Mouse (Mus musculus) embryonic facial prominence, embryonic 11.5 days (tissue): ENCODE data around the gene Epb41l3. TPM values are rescaled to one million over a fixed set of nuclear protein-coding genes. Genes with fewer than 3 reads are reported as not detected.
"Not testable (repeated sequence)": the region's sequence is repeated elsewhere in the genome, so short reads cannot be mapped to it uniquely, and the experiment has no call there.

Source experiments
- ATAC-seq: fragments of 200-750 bp; cut with Nextera tagmentation; replicated peaks from 2 replicates; pipeline ENCODE4 v1.8.0; 2017; ENCODE audit warnings: low read depth; ENCODE audit not compliant: insufficient number of reproducible peaks, low FRiP score, low TSS enrichment
- DNase-seq: peaks from one replicate; pipeline ENCODE4 v3.0.0-alpha.2; 2015; ENCODE audit warnings: low spot score
- H3K27ac ChIP-seq: fragments of 300-500 bp; sonication (generic); replicated peaks from 2 replicates; pipeline ENCODE4 v1.5.1; 2014; ENCODE audit warnings: mild to moderate bottlenecking, low read depth, low read length, control low read depth
- H3K27me3 ChIP-seq: fragments of 300-500 bp; sonication (generic); 2 replicates; pipeline ENCODE4 v1.6.1; 2014; ENCODE audit warnings: mild to moderate bottlenecking, low read length, moderate library complexity, mixed read lengths; ENCODE audit not compliant: control insufficient read depth, insufficient read depth
- H3K36me3 ChIP-seq: fragments of 300-500 bp; sonication (generic); replicated peaks from 2 replicates; pipeline ENCODE4 v1.6.1; 2014; ENCODE audit warnings: low read depth, mild to moderate bottlenecking, low read length, moderate library complexity, mixed read lengths; ENCODE audit not compliant: control insufficient read depth, insufficient read depth
- H3K4me1 ChIP-seq: fragments of 300-500 bp; sonication (generic); 2 replicates; pipeline ENCODE4 v1.6.1; 2014; ENCODE audit warnings: low read length, mixed read lengths; ENCODE audit not compliant: control insufficient read depth, insufficient read depth
- H3K4me2 ChIP-seq: fragments of 300-500 bp; sonication (generic); 2 replicates; pipeline ENCODE4 v1.6.1; 2014; ENCODE audit warnings: low read depth, mild to moderate bottlenecking, control low read depth, low read length, moderate library complexity
- H3K4me3 ChIP-seq: fragments of 300-500 bp; sonication (generic); 2 replicates; pipeline ENCODE4 v1.5.1; 2014; ENCODE audit warnings: low read depth, low read length, control low read depth
- H3K9ac ChIP-seq: fragments of 300-500 bp; sonication (generic); replicated peaks from 2 replicates; pipeline ENCODE4 v1.6.1; 2014; ENCODE audit warnings: mild to moderate bottlenecking, control low read depth, low read length
- H3K9me3 ChIP-seq: fragments of 300-500 bp; sonication (generic); replicated peaks from 2 replicates; pipeline ENCODE4 v1.6.1; 2016; ENCODE audit warnings: mild to moderate bottlenecking, low read length, inconsistent platforms, mixed read lengths; ENCODE audit not compliant: control insufficient read depth
- WGBS: fragments of 180-500 bp; shearing (Covaris S2); extraction: QIAGEN DNeasy Blood & Tissue Kit; methylation state at CpG from one replicate; pipeline ENCODE4 v1.1.7; 2014; 5-methylcytosine and 5-hydroxymethylcytosine counted together
- polyA plus RNA-seq: library from polyadenylated mRNA; unstranded; fragments of >200 nt; fragmentation: Nextera tagmentation; extraction: Ambion mirVana; gene quantifications from 2 replicates; pipeline ENCODE4 v1.2.1, GENCODE M21; 2014

Gene Epb41l3
- polyA plus RNA-seq, 1 experiment from 2014 or later = 136 TPM

- Histone ChIP-seq H3K4me3 (no peak overlapping the region), H3K9ac (no peak overlapping the region), H3K27ac (no peak overlapping the region), H3K4me1 (peaks cover 2% of the 10 kb centered on the region; the same call in 1 of the 2 replicates), H3K4me2 (no peak overlapping the region), H3K9me3 (no peaks in the 10 kb centered on the region), H3K36me3 (no peaks in the 10 kb centered on the region), H3K27me3 (no peaks in the 10 kb centered on the region)
- ATAC-seq = no peak
- DNase-seq = no peak
- 86% methylated on average over 8 of the region's 8 CpGs for WGBS
Observed at GRCm38 (mm10) chr17:69119183-69119582, 43.7 kb downstream of the Epb41l3 start.

- Histone ChIP-seq H3K4me3 (peak overlapping the region; percentile 17), H3K9ac (peak overlapping the region; percentile 25; the same call in 1 of the 2 replicates), H3K27ac (no peak overlapping the region), H3K27me3 (no peaks in the 10 kb centered on the region), H3K36me3 (no peaks in the 10 kb centered on the region), H3K9me3 (no peaks in the 10 kb centered on the region), H3K4me1 (peaks cover 2% of the 10 kb centered on the region; the same call in 1 of the 2 replicates), H3K4me2 (peak overlapping the region; percentile 44)
- 6% methylated on average over 19 of the region's 19 CpGs for WGBS
- peak; percentile 71 for DNase-seq
- ATAC-seq = peak; percentile 71; the same call in 1 of the 2 replicates
Observed at GRCm38 (mm10) chr17:69120533-69121358, 45.3 kb downstream of the Epb41l3 start.

GRCm38 (mm10) chr17:69122403-69122802 lies 46.9 kb downstream of the Epb41l3 start:
- H3K27me3 ChIP-seq, H3K4me1 ChIP-seq, H3K27ac ChIP-seq, H3K9me3 ChIP-seq, H3K4me3 ChIP-seq, H3K36me3 ChIP-seq, H3K9ac ChIP-seq: not testable (repeated sequence)
- ATAC-seq (peak; percentile 76), DNase-seq (peak; percentile 40)
- H3K4me2 ChIP-seq = peak overlapping the region; percentile 31
- WGBS = 6% methylated on average over 6 of the region's 6 CpGs

- no peaks in the 10 kb centered on the region for H3K36me3 ChIP-seq
- H3K27me3 ChIP-seq = no peaks in the 10 kb centered on the region
- H3K4me3 ChIP-seq = no peak overlapping the region
- H3K9me3 ChIP-seq = no peaks in the 10 kb centered on the region
- ATAC-seq (no peak), DNase-seq (no peak)
- no peaks in the 10 kb centered on the region for H3K4me1 ChIP-seq
- WGBS = 64% methylated on average over 7 of the region's 7 CpGs
- no peak overlapping the region for H3K4me2 ChIP-seq
- no peak overlapping the region for H3K27ac ChIP-seq
- H3K9ac ChIP-seq = no peak overlapping the region
Observed at GRCm38 (mm10) chr17:69127436-69127835, 52.0 kb downstream of the Epb41l3 start.

- DNase-seq = peak; percentile 47
- no peak overlapping the region for H3K27ac ChIP-seq
- H3K4me3 ChIP-seq = no peak overlapping the region
- H3K9me3 ChIP-seq = no peaks in the 10 kb centered on the region
- H3K4me1 ChIP-seq = no peaks in the 10 kb centered on the region
- no peak for ATAC-seq
- 51% methylated on average over 5 of the region's 5 CpGs for WGBS
- H3K27me3 ChIP-seq = no peaks in the 10 kb centered on the region
- no peak overlapping the region for H3K9ac ChIP-seq
- no peak overlapping the region for H3K4me2 ChIP-seq
- no peaks in the 10 kb centered on the region for H3K36me3 ChIP-seq
Observed at GRCm38 (mm10) chr17:69127981-69128380, 52.5 kb downstream of the Epb41l3 start.

GRCm38 (mm10) chr17:69129434-69129833 lies 54.0 kb downstream of the Epb41l3 start:
- no peak overlapping the region for H3K9ac ChIP-seq
- H3K4me3 ChIP-seq = no peak overlapping the region
- DNase-seq = peak; percentile 73
- WGBS = 35% methylated on average over 6 of the region's 6 CpGs
- H3K4me2 ChIP-seq = no peak overlapping the region
- no peaks in the 10 kb centered on the region for H3K4me1 ChIP-seq
- no peaks in the 10 kb centered on the region for H3K27me3 ChIP-seq
- H3K9me3 ChIP-seq = no peaks in the 10 kb centered on the region
- no peak overlapping the region for H3K27ac ChIP-seq
- no peaks in the 10 kb centered on the region for H3K36me3 ChIP-seq
- no peak for ATAC-seq

GRCm38 (mm10) chr17:69143017-69143416 lies 67.5 kb downstream of the Epb41l3 start:
- Histone ChIP-seq H3K27me3 (no peaks in the 10 kb centered on the region), H3K27ac (no peak overlapping the region), H3K36me3 (no peaks in the 10 kb centered on the region), H3K4me3 (no peak overlapping the region), H3K9me3 (no peaks in the 10 kb centered on the region), H3K9ac (no peak overlapping the region), H3K4me2 (no peak overlapping the region), H3K4me1 (no peaks in the 10 kb centered on the region)
- WGBS = 84% methylated on average over 3 of the region's 3 CpGs
- ATAC-seq = no peak
- DNase-seq = no peak

GRCm38 (mm10) chr17:69150826-69151225 lies 75.3 kb downstream of the Epb41l3 start:
- no peak for ATAC-seq

More at GRCm38 (mm10) chr17:69150826-69151225, 75.3 kb downstream of the Epb41l3 start:
- Histone ChIP-seq H3K27ac (no peak overlapping the region), H3K36me3 (no peaks in the 10 kb centered on the region), H3K4me1 (no peaks in the 10 kb centered on the region; the same call in 1 of the 2 replicates), H3K4me3 (no peak overlapping the region), H3K4me2 (no peak overlapping the region), H3K27me3 (no peaks in the 10 kb centered on the region), H3K9me3 (no peaks in the 10 kb centered on the region), H3K9ac (no peak overlapping the region)
- no peak for DNase-seq
